Mouse (Mus musculus) hematopoietic stem cell, adult 5-6 weeks (primary cell): ENCODE measurements around the gene Safb2. TPM values are rescaled to one million over a fixed set of nuclear protein-coding genes. Genes with fewer than 3 reads are reported as not detected.
"Not testable (repeated sequence)": the region's sequence is repeated elsewhere in the genome, so short reads cannot be mapped to it uniquely, and the experiment has no call there.

Experiments
- ATAC-seq, 2 experiments: fragments of 125-278 bp in 1 of 2; replicated peaks in 1 of 2; 2 replicates each; pipeline ENCODE4 v1.8.0; 2016 to 2017; ENCODE audit warnings: inconsistent platforms in 2 of 2, mild to moderate bottlenecking in 2 of 2, moderate number of reproducible peaks in 2 of 2, low read depth in 1 of 2, moderate TSS enrichment in 1 of 2; ENCODE audit not compliant: low FRiP score in 2 of 2, poor library complexity in 2 of 2, severe bottlenecking in 2 of 2, insufficient read depth in 1 of 2, low TSS enrichment in 1 of 2
- total RNA-seq: library from RNA; stranded (forward); fragments of 172-1452, 232-1000 nt; gene quantifications from 2 replicates; pipeline ENCODE4 v1.2.3, GENCODE M21; 2017

Safb2 gene
- total RNA-seq, 1 experiment from 2014 or later: 94.2 TPM

- ATAC-seq: not testable (repeated sequence)
These were observed 28.2 kb upstream of the Safb2 start for GRCm38 (mm10) chr17:56612565-56612939.

DNA sequence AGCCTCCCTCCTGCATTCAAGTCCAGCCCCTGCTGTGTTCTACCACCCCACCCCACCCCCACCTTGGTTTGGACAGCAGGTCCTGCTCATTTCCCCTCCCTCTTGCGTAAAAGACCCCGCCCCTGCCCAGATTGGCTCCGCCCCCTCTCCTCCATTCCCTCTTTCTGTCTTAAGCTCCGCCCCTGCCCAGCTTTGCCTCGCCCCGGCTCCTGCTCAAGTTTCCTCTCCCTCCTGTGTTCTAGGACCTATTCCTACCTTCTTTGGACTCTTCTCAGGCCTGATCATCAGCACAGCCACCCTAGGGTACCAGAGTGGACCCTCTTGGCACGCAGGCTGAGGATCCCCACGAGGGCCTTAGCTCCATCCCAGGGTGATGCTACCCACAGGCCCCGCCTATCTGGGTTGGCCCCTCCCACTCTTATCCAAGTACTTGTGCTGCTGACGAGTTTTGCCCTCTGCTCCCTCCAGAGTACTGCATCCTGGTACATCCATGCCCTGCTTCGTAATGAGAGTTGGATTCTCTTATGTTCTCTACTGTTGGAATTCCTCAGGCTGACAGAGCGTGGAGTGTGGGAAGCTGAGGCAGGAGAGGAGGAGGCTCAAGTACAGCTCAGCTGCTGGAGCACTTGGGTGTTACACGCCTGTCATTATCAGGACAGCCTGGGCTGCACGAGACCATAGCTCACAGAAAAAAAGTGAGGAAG is 27.6 kb upstream of the Safb2 start:
- ATAC-seq: no peak

DNA sequence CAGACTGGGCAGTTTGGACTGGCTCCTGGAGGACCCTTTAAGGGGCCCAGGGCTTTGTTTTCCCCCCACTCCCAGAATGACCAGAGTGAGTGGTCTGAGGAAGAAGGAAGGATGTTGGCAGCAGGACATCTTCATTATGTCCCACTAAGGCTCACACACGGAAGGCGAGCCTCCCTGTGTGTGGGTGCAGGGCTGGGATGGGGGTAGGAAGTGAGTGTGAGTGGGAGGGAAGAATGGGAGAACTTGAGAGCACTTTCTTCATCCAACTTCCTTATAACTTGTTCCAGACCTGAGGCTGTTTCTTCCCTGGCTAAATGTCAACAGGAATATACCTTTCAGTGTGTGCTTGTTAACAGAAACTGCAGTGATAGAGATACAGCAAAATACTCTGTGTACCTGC is 26.9 kb upstream of the Safb2 start:
- ATAC-seq: no peak

DNA sequence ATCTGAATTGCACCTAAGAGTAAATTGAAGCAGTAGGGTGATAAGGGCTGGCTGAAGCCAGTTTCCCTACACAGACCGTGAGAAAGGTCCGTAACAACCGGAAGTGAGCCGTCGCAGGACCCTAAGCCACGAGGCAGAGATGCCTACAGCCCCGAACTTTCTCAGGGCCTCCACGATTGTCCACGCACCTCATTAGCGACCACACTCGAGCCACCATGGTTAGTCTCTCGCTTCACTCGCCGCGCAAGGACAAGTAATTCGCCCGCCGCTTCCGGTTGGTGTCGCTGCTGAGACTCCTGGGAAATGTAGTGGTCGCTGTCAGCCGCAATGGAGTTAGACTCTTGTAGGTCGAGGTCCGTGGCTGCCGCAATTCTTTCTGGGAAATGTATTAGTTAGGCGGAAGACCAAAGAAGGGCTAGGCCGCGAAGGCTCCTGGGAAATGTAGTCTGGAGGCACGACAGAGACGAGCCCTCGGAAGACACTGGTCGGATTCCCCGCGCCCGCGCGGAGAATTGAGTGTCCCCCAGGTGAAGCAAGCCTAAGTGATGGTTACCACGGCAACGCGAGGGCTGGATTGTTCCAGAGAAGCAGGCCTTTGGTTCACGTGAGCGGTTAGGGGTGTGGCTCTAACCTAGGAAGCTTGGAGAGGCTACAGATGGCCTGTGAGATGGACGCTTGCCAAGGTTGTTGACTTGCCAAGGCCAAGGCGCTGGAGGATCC is 25.2 kb upstream of the Safb2 start, which contains the start of gene 2410015M20Rik:
2410015M20Rik (minus strand) TSS at position 320 of the 720 bp plus-strand sequence.
- ATAC-seq: peak; percentile 76 to 85

DNA sequence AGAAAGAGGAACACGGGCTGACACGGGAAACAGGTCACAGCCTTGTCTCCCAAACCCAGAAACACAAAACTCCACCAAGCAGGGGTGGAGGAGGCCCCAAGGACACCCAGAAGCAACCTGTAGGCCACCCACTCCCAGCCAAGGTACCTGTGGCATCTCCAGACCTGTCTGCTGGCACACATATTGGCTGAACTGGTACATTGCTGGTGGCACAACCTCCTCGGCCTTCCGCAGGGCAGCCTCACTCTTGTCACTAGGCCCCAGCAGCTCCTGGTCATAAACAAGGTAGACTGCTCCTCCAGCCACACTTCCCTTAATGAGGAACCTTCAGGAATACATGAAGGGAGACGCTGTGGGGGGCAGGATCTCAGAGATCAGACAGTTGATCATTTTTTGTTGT is 24.3 kb upstream of the Safb2 start:
- no peak for ATAC-seq

DNA sequence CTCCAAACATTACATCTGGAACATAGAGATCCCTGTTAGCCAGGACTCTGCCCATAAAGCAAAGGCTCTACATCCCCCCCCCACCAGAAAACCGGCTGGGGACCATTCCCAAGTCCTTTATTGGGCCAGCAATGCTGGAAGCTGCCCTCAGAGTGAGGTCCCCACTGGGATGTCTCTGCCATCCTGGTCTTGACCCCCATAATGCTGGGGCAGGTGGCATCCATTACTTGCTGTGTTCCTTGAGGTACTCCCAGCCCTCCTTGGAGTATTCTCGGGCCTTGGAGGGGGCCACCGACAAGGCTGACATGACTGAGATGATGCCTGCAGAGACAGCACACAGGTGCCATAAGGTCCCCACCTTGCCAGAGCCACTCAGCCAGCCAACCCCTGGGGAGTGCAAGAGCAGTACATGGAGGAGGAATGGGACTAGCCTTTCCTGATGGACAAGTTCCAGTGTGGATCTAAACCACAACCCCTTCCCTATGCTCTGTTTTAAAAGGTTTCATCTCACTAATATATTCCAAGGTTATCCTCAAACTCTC is 23.2 kb upstream of the Safb2 start:
- ATAC-seq: no peak

GRCm38 (mm10) chr17:56605431-56605830 is 21.0 kb upstream of the Safb2 start:
- no peak for ATAC-seq

DNA sequence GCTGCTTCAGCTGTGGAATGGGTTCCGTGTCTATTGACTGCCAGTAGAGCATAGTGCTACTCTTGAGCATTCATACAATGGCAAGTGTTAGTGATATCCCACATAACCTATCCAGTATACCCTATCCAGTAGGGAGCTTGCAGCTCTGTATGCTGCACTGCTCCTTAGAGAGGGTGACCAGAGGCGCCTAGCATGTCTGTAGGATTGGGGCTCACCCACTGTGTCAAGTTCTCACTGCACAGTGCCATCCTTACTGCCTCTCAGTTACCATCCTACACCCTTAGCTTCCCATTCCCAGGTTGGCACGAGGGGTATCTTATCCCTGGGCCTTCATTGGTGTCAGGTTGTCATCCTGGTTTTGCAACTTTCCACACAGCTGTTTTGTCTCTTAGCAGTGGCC is 20.0 kb upstream of the Safb2 start:
- ATAC-seq: no peak

GRCm38 (mm10) chr17:56604070-56604380 is 19.6 kb upstream of the Safb2 start:
- no peak for ATAC-seq

DNA sequence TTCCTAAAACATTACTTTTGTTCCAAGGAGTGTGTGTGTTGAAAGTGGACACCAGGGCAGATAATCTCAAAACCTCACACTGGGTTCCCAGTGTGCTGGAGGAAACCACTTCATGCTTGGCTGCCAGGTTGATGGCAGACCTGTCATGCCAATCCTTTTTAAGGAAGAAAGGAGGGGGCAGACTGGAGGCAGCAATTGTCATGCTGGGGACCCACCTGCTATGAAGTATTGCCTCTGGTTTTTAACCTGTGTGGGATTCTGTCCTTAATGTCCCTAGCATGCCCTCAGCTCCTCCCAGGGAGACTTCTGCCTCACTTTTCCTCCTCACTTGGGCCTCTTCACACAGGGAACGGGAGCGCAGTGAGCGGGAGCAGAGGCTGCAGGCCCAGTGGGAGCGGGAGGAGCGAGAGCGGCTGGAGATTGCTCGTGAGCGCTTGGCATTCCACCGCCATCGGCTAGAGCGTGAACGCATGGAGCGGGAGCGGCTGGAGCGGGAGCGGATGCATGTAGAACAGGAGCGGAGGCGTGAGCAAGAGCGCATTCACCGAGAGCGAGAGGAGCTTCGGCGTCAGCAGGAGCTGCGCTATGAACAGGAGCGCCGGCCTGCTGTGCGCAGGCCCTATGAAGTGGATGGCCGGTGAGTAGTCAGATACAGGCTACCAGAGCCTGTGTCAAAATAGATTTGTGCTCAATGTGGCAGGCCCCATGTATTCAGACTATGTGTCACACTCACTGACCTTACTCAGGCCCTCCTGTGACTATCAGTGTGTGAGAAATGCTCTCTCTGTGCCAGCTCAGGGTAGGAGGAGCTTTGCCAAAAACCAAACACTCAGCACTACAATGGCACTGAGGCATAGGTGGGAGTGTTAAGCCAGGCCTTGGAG is 19.0 kb upstream of the Safb2 start:
- no peak for ATAC-seq

DNA sequence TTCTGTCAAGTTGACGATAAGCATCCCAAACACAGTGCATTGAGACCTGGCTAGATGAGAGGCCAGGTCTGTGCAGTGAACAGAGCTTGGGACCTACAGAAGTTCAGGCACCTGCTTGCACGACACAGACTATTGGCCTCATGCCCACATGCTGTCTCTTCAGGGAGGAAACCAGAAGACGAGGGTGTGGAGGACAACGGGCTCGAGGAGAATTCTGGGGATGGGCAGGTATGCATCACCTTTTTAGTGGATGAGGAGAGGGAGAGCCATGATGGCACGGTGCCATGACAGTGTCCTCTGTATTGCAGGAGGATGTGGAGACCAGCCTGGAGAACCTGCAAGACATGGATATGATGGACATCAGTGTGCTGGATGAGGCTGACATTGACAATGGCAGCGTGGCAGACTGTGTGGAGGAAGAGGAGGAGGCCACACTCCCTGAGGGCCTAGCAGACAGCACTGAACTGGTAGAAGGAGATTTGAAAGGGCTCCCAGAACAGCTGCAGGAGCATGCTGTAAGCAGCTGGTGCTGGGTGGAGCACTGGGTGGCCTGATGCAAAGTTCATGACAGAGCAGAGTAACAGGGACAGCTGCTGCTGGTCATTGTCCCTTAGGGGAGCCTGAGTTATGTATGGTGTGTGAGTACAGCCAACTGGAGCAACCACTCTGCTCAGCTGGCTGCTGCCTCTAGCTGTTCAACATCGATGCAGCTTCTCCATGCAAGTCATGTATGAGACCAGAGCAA is 9.3 kb upstream of the Safb2 start:
- no peak for ATAC-seq

GRCm38 (mm10) chr17:56592553-56592952 is 8.2 kb upstream of the Safb2 start:
- ATAC-seq: no peak

GRCm38 (mm10) chr17:56588921-56589320 is 4.5 kb upstream of the Safb2 start:
- no peak for ATAC-seq

DNA sequence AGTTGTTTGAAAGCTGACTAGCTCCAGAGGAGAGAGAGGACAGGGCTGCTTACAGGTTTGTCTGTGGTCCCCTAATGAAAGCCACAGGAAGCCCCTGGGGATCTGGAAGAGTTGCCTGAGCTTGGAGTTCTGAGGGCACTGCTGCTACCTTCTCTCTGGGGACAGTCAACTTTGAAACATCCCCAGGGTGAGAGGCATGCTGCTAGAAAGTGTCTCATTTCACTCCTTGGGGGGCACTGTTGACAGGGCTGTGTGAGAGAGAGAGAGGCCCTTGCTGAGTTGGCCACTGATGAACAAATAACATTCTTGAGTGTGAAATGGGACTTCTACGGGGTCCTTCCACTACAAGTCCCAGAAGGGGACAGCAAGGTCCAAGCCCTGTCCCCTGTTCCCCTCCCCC is 3.4 kb upstream of the Safb2 start:
- no peak for ATAC-seq

GRCm38 (mm10) chr17:56585171-56585821 is 911 bp upstream of the Safb2 start:
- peak; percentile 28 to 46 for ATAC-seq

DNA sequence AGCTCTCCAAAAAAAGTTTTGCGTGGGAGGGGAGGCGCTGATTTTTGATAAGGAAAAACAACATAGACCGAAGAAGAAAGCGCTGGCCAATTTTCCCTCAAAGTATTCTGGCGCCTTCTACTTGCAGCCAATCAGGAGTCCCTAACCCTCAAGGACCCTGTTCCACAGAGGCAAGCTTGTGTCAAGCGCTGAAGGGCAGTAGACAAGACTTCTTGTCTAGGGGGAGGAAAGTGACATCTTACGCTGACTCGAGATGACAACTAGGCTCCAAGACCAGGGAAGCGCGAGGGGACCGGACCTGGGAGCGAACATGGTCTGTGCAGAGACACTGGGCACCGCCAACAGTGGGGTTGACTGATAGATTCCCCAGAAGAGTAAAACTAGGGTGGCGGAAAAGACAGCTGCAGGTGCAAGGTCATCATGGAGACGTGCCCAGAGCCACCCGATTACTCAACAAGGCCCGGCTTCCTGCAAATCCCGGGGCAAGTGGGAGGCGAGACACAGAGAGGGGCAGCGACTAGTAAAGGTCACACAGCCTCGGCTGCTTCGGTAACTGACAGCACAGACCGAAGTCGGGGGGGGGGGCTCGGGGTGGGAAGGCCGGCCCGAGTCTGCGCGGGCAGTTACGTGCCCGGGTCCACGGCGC is 651 bp downstream of the Safb2 start:
- ATAC-seq: peak; percentile 0 to 15; a peak in 3 of 4 replicates
